Mouse (Mus musculus) lung, postnatal 0 days (tissue): ENCODE results near the gene Lrrc3c.

ENCODE experiments used
- CTCF ChIP-seq: IDR thresholded peaks from 2 replicates; pipeline ENCODE4 v1.5.1; 2016; ENCODE audit warnings: antibody characterized with exemption, mild to moderate bottlenecking
- EP300 ChIP-seq: IDR thresholded peaks from 2 replicates; pipeline ENCODE4 v1.6.1; 2016; ENCODE audit warnings: antibody characterized with exemption, mild to moderate bottlenecking, control low read depth

- TF ChIP-seq EP300 = no peak
- TF ChIP-seq CTCF = peak; percentile 60
These were observed 42.9 kb upstream of the Lrrc3c start for GRCm38 (mm10) chr11:98555124-98555700.
